Mouse (Mus musculus): ENCODE data around the gene Ear14. TPM values are rescaled to one million over a fixed set of nuclear protein-coding genes. Genes with fewer than 3 reads are reported as not detected.
"Not testable (repeated sequence)": the region's sequence is repeated elsewhere in the genome, so short reads cannot be mapped to it uniquely, and the experiment has no call there.

The Ear14 gene
- polyA plus RNA-seq, 1 experiment from 2014 or later = not detected

GRCm38 (mm10) chr14:51240899-51241298 is 37.7 kb downstream of the Ear14 start:
- DNase-seq (ENCODE audit: low spot score) (peak; percentile 68), ATAC-seq (replicated peaks; ENCODE audit: low FRiP score, low read depth) (no peak)
- H3K4me2 ChIP-seq (ENCODE audit: low read length) = no peak overlapping the region
- H3K36me3 ChIP-seq (ENCODE audit: insufficient read depth, low read length) = no peaks in the 10 kb centered on the region
- no peaks in the 10 kb centered on the region for H3K27me3 ChIP-seq (ENCODE audit: insufficient read depth, low read length)
- H3K9me3 ChIP-seq (replicated peaks; ENCODE audit: low read length) = no peaks in the 10 kb centered on the region
- H3K27ac ChIP-seq = no peak overlapping the region
- no peaks in the 10 kb centered on the region for H3K4me1 ChIP-seq (replicated peaks; ENCODE audit: insufficient read depth, low read length)
- H3K9ac ChIP-seq (ENCODE audit: low read depth, low read length) = no peak overlapping the region
- no peak overlapping the region for H3K4me3 ChIP-seq (replicated peaks; ENCODE audit: low read depth, low read length)
- peak; percentile 77 for TF ChIP-seq CTCF (IDR thresholded peaks at IDR 0.05; ENCODE audit: low read depth)

DNA sequence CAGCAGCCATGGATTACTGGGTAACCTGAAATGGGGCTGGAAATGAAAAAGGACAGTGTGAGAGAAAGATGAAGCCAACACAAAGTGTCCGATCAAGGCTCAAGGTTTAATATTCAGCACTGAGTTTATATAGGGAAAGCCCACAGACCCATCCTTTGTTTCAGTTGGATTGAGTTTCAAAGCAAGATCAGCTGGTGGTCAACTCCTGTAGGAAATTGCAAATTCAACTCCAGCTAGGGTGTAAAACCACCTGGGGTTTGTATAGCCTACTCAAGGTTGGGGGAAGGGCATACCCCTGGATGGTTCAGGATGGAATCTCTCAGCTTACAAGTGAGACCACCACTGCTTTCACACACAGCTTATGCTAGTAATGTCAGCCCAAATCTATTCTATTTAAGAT is 44.5 kb downstream of the Ear14 start:
- ATAC-seq (replicated peaks; ENCODE audit: low FRiP score, low read depth) = no peak
- no peak for DNase-seq (ENCODE audit: low spot score)
- Histone ChIP-seq H3K4me1 (replicated peaks; ENCODE audit: insufficient read depth, low read length) (no peaks in the 10 kb centered on the region), H3K4me2 (ENCODE audit: low read length) (no peak overlapping the region), H3K27ac (no peak overlapping the region), H3K9ac (ENCODE audit: low read depth, low read length) (no peak overlapping the region), H3K9me3 (replicated peaks; ENCODE audit: low read length) (no peaks in the 10 kb centered on the region), H3K36me3 (ENCODE audit: insufficient read depth, low read length) (no peaks in the 10 kb centered on the region), H3K4me3 (replicated peaks; ENCODE audit: low read depth, low read length) (no peak overlapping the region), H3K27me3 (ENCODE audit: insufficient read depth, low read length) (no peaks in the 10 kb centered on the region)
- TF ChIP-seq CTCF (IDR thresholded peaks at IDR 0.05; ENCODE audit: low read depth) = no peak
- 62% methylated on average over 1 of the region's 1 CpGs for WGBS

DNA sequence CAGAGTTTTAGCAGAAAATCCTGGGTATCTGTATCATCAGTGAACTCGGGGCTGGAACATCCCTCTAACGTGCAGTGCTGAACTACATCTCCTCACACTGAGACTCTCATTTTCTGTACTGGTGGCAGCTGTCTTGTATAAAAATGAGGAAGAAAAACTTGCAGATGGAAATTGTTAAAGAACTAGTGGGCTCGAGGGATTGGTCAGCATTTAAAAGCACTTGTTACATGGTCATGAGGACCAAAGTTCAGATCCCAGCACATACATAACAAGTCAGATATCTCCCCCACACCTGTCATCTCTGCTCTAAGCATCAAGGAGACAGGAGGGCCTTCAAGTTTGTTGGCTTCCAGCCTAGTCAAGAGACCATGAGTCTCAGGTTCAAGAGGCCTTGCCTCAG is 47.2 kb downstream of the Ear14 start:
- Histone ChIP-seq H3K27me3 (ENCODE audit: insufficient read depth, low read length) (no peaks in the 10 kb centered on the region), H3K9me3 (replicated peaks; ENCODE audit: low read length) (no peaks in the 10 kb centered on the region), H3K36me3 (ENCODE audit: insufficient read depth, low read length) (no peaks in the 10 kb centered on the region), H3K9ac (ENCODE audit: low read depth, low read length) (no peak overlapping the region), H3K4me3 (replicated peaks; ENCODE audit: low read depth, low read length) (no peak overlapping the region), H3K4me1 (replicated peaks; ENCODE audit: insufficient read depth, low read length) (no peaks in the 10 kb centered on the region), H3K4me2 (ENCODE audit: low read length) (no peak overlapping the region), H3K27ac (no peak overlapping the region)
- ATAC-seq (replicated peaks; ENCODE audit: low FRiP score, low read depth) = no peak
- TF ChIP-seq CTCF (IDR thresholded peaks at IDR 0.05; ENCODE audit: low read depth) = no peak
- no peak for DNase-seq (ENCODE audit: low spot score)
- 54% methylated on average over 3 of the region's 3 CpGs for WGBS

- not testable (repeated sequence) for H3K36me3 ChIP-seq (ENCODE audit: insufficient read depth, low read length); H3K9me3 ChIP-seq (replicated peaks; ENCODE audit: low read length); H3K27me3 ChIP-seq (ENCODE audit: insufficient read depth, low read length); H3K4me1 ChIP-seq (replicated peaks; ENCODE audit: insufficient read depth, low read length); H3K27ac ChIP-seq; DNase-seq (ENCODE audit: low spot score); ATAC-seq (replicated peaks; ENCODE audit: low FRiP score, low read depth); H3K4me3 ChIP-seq (replicated peaks; ENCODE audit: low read depth, low read length); H3K9ac ChIP-seq (ENCODE audit: low read depth, low read length); H3K4me2 ChIP-seq (ENCODE audit: low read length)
These were observed 49.0 kb downstream of the Ear14 start for GRCm38 (mm10) chr14:51252206-51252605.

- WGBS = 85% methylated on average over 1 of the region's 1 CpGs
- ATAC-seq (replicated peaks; ENCODE audit: low FRiP score, low read depth) (no peak), DNase-seq (ENCODE audit: low spot score) (no peak)
These were observed 50.4 kb downstream of the Ear14 start for GRCm38 (mm10) chr14:51253569-51253968.

More at GRCm38 (mm10) chr14:51253569-51253968, 50.4 kb downstream of the Ear14 start:
- Histone ChIP-seq H3K27ac (no peak overlapping the region), H3K4me1 (replicated peaks; ENCODE audit: insufficient read depth, low read length) (no peaks in the 10 kb centered on the region), H3K4me3 (replicated peaks; ENCODE audit: low read depth, low read length) (no peak overlapping the region), H3K9me3 (replicated peaks; ENCODE audit: low read length) (no peaks in the 10 kb centered on the region), H3K4me2 (ENCODE audit: low read length) (no peak overlapping the region), H3K9ac (ENCODE audit: low read depth, low read length) (no peak overlapping the region), H3K36me3 (ENCODE audit: insufficient read depth, low read length) (no peaks in the 10 kb centered on the region), H3K27me3 (ENCODE audit: insufficient read depth, low read length) (no peaks in the 10 kb centered on the region)
- TF ChIP-seq CTCF (IDR thresholded peaks at IDR 0.05; ENCODE audit: low read depth) = no peak

Other genes with a start within 250 kb of the Ear14 start
- 0.79 and 1.1 TPM in 2 replicates for gene Pnp2, start 247.4 kb upstream of the Ear14 start, polyA plus RNA-seq (2015; fragmentation: Nextera tagmentation; extraction: Ambion mirVana)
- 0.08 and 0.11 TPM in 2 replicates for gene Rnase10, start 195.6 kb upstream of the Ear14 start, polyA plus RNA-seq (2015; fragmentation: Nextera tagmentation; extraction: Ambion mirVana)
- gene Rnase9, start 161.5 kb upstream of the Ear14 start, polyA plus RNA-seq (2015; fragmentation: Nextera tagmentation; extraction: Ambion mirVana) = 0.11 TPM in 1 of 2 replicates, not detected in the other
- 0.27 TPM in 1 of 2 replicates, not detected in the other for gene Rnase11, start 153.2 kb upstream of the Ear14 start, polyA plus RNA-seq (2015; fragmentation: Nextera tagmentation; extraction: Ambion mirVana)
- 10.3 and 11.1 TPM in 2 replicates for gene Rnase12, start 145.7 kb upstream of the Ear14 start, polyA plus RNA-seq (2015; fragmentation: Nextera tagmentation; extraction: Ambion mirVana)
- gene Olfr750, start 129.0 kb upstream of the Ear14 start, polyA plus RNA-seq (2015; fragmentation: Nextera tagmentation; extraction: Ambion mirVana) = not detected in 2 replicates
- gene Rnase4, start 112.3 kb upstream of the Ear14 start, polyA plus RNA-seq (2015; fragmentation: Nextera tagmentation; extraction: Ambion mirVana) = 41.4 and 48.2 TPM in 2 replicates
- 6.7 and 7.5 TPM in 2 replicates for gene Ang, start 112.2 kb upstream of the Ear14 start, polyA plus RNA-seq (2015; fragmentation: Nextera tagmentation; extraction: Ambion mirVana)
- 2.0 and 2.8 TPM in 2 replicates for gene Eddm3b, start 89.0 kb upstream of the Ear14 start, polyA plus RNA-seq (2015; fragmentation: Nextera tagmentation; extraction: Ambion mirVana)
- gene Rnase6, start 79.5 kb upstream of the Ear14 start, polyA plus RNA-seq (2015; fragmentation: Nextera tagmentation; extraction: Ambion mirVana) = 0.83 and 1.4 TPM in 2 replicates
- 0.51 and 1.0 TPM in 2 replicates for gene Rnase1, start 56.6 kb upstream of the Ear14 start, polyA plus RNA-seq (2015; fragmentation: Nextera tagmentation; extraction: Ambion mirVana)
- gene Rnase2b, start 41.1 kb upstream of the Ear14 start, polyA plus RNA-seq (2015; fragmentation: Nextera tagmentation; extraction: Ambion mirVana) = not detected in 2 replicates
- not detected in 2 replicates for gene Ang2, start 4.2 kb upstream of the Ear14 start, polyA plus RNA-seq (2015; fragmentation: Nextera tagmentation; extraction: Ambion mirVana)
- not detected in 2 replicates for gene Rnase2a, start 52.7 kb downstream of the Ear14 start, polyA plus RNA-seq (2015; fragmentation: Nextera tagmentation; extraction: Ambion mirVana)
- not detected in 2 replicates for gene Gm7247, start 158.4 kb downstream of the Ear14 start, polyA plus RNA-seq (2015; fragmentation: Nextera tagmentation; extraction: Ambion mirVana)
- not detected in 2 replicates for gene Vmn2r88, start 207.4 kb downstream of the Ear14 start, polyA plus RNA-seq (2015; fragmentation: Nextera tagmentation; extraction: Ambion mirVana)
- not detected in 2 replicates for gene Vmn2r89, start 248.5 kb downstream of the Ear14 start, polyA plus RNA-seq (2015; fragmentation: Nextera tagmentation; extraction: Ambion mirVana)